Mouse (Mus musculus) forebrain, embryonic 15.5 days (tissue): ENCODE measurements around the gene Olfr782. TPM values are rescaled to one million over a fixed set of nuclear protein-coding genes. Genes with fewer than 3 reads are reported as not detected.
"Not testable (repeated sequence)": the region's sequence is repeated elsewhere in the genome, so short reads cannot be mapped to it uniquely, and the experiment has no call there.

Source experiments
- ATAC-seq: fragments of 200-750 bp; cut with Nextera tagmentation; replicated peaks from 2 replicates; pipeline ENCODE4 v1.8.0; 2017; ENCODE audit warnings: mild to moderate bottlenecking, moderate TSS enrichment, moderate library complexity
- H3K27ac ChIP-seq: fragments of 300-500 bp; sonication (generic); replicated peaks from 2 replicates; pipeline ENCODE4 v1.5.1; 2015; ENCODE audit warnings: mild to moderate bottlenecking, inconsistent platforms
- H3K27me3 ChIP-seq: fragments of 300-500 bp; sonication (generic); 2 replicates; pipeline ENCODE4 v1.6.1; 2015; ENCODE audit warnings: inconsistent platforms
- H3K36me3 ChIP-seq: fragments of 300-500 bp; sonication (generic); 2 replicates; pipeline ENCODE4 v1.6.1; 2015; ENCODE audit warnings: mild to moderate bottlenecking, inconsistent platforms
- H3K4me1 ChIP-seq: fragments of 300-500 bp; sonication (generic); 2 replicates; pipeline ENCODE4 v1.6.1; 2015; ENCODE audit warnings: inconsistent platforms
- H3K4me2 ChIP-seq: fragments of 300-500 bp; sonication (generic); replicated peaks from 2 replicates; pipeline ENCODE4 v1.6.1; 2015; ENCODE audit warnings: mild to moderate bottlenecking, inconsistent platforms
- H3K4me3 ChIP-seq: fragments of 300-500 bp; sonication (generic); 2 replicates; pipeline ENCODE4 v1.5.1; 2015; ENCODE audit warnings: mild to moderate bottlenecking, inconsistent platforms
- H3K9ac ChIP-seq: fragments of 300-500 bp; sonication (generic); replicated peaks from 2 replicates; pipeline ENCODE4 v1.6.1; 2015; ENCODE audit warnings: mild to moderate bottlenecking, inconsistent platforms
- H3K9me3 ChIP-seq: fragments of 300-500 bp; sonication (generic); 2 replicates; pipeline ENCODE4 v1.6.1; 2016; ENCODE audit warnings: inconsistent platforms
- WGBS: fragments of 180-500 bp; shearing (Covaris S2); methylation state at CpG from one replicate; pipeline ENCODE4 v1.1.7; 2015; ENCODE audit warnings: mixed read lengths; 5-methylcytosine and 5-hydroxymethylcytosine counted together
- polyA plus RNA-seq: library from polyadenylated mRNA; unstranded; fragments of >200 nt; fragmentation: Nextera tagmentation; extraction: Ambion mirVana; gene quantifications from 2 replicates; pipeline ENCODE4 v1.2.1, GENCODE M21; 2015

The Olfr782 gene
- not detected in 2 replicates for polyA plus RNA-seq

DNA sequence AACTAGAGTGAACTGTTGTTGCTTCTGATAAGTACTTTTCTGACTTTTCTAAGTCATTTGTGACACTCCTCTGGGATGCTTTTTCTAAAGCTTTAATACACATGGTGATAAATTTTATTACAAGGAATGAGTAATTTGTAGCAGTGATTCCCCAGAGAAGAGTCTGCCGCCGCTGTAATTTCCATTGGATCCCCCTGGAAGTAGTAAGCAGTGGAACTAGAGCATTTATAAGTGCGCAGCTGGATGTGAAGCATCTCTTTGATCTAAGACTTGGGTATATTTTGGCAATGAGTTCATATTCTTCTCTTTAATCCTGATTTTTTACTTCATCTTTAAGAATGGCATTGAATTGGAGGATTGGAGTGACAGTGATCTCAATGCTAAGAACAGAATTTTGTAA lies at the start of gene Olfr782:
Gene Olfr782 (plus strand): TSS at position 301 of the 400 bp plus-strand sequence.
- Histone ChIP-seq H3K27ac (no peak within 1 kb of the TSS), H3K4me1 (no peaks in the 10 kb centered on the region), H3K27me3 (no peaks in the 10 kb centered on the region), H3K36me3 (no peaks in the 10 kb centered on the region), H3K9me3 (no peaks in the 10 kb centered on the region), H3K9ac (no peak within 1 kb of the TSS), H3K4me2 (no peak within 1 kb of the TSS), H3K4me3 (no peak within 1 kb of the TSS)
- 94% methylated on average over 3 of the region's 3 CpGs for WGBS
- ATAC-seq = no peak

DNA sequence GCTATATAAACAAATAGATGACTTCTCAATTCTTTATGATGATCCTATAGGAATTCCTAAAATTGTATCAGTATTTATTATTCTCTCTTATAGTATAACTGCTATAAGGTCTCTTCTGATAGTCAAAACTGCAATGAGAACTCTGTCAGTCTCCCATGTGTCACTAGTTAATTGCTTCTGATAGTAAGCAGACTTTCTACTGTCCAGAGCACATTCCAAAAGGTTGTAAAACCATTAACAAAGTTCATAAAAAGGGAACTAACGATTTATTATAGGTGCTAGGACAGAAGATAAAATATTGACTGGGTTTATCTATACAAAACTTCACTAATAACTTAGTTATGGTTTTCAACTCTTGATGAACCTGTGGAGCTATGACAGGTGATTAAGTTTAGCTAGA lies 35.7 kb upstream of the Olfr782 start:
- not testable (repeated sequence) for H3K36me3 ChIP-seq, H3K27ac ChIP-seq, H3K4me1 ChIP-seq, H3K4me2 ChIP-seq, H3K9ac ChIP-seq, ATAC-seq, H3K4me3 ChIP-seq, H3K27me3 ChIP-seq, H3K9me3 ChIP-seq
- WGBS = 64% methylated on average over 1 of the region's 1 CpGs

DNA sequence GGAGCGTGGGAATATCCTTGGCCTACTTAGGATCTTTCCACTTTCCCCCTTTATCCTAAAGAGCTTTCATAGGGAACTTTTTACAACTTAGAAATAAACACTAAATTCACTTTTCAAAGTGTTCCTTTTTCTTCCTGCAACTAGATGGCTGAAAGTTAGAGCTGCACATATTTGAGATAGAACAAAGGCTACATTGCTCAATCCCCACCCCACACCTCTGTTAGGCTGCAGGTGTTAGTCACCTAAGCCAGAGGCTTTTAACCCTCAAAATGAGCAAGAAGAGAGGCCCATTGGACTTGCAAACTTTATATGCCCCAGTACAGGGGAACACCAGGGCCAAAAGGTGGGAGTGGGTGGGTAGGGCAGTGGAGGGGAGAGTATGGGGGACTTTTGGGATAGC lies 35.1 kb upstream of the Olfr782 start:
- not testable (repeated sequence) for H3K4me1 ChIP-seq, H3K9me3 ChIP-seq, H3K36me3 ChIP-seq, H3K4me2 ChIP-seq, ATAC-seq, H3K27ac ChIP-seq, H3K9ac ChIP-seq, H3K4me3 ChIP-seq, H3K27me3 ChIP-seq
- no CpG with 5 or more reads among the region's 1 CpGs for WGBS

DNA sequence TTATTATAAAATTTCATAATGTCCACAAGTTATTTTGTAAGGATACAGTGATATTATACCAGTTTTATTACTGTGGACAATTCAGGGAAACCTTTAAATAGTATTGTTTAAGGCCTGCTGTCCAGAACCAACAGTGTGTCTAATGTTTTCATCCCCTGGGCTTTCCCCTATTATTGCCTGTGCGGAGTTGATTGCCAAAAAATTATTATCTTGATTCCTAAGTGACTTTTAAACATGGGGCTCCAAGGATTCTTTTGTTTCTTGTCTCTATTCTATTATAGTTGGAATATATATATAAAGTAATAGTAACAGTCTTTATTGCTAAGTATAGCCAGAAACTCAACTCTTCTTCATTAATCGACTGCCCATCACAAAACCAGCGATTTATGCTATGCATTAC lies 30.8 kb upstream of the Olfr782 start, which contains the start of gene Olfr780:
Gene Olfr780 (plus strand): TSS at position 301 of the 400 bp plus-strand sequence.
- no peak within 1 kb of the TSS for H3K4me2 ChIP-seq
- WGBS = 88% methylated on average over 3 of the region's 3 CpGs
- H3K9me3 ChIP-seq = no peaks in the 10 kb centered on the region
- H3K36me3 ChIP-seq = no peaks in the 10 kb centered on the region
- H3K27ac ChIP-seq = no peak within 1 kb of the TSS
- no peak within 1 kb of the TSS for H3K4me3 ChIP-seq
- no peaks in the 10 kb centered on the region for H3K27me3 ChIP-seq
- ATAC-seq = no peak
- no peak within 1 kb of the TSS for H3K9ac ChIP-seq
- H3K4me1 ChIP-seq = no peaks in the 10 kb centered on the region

DNA sequence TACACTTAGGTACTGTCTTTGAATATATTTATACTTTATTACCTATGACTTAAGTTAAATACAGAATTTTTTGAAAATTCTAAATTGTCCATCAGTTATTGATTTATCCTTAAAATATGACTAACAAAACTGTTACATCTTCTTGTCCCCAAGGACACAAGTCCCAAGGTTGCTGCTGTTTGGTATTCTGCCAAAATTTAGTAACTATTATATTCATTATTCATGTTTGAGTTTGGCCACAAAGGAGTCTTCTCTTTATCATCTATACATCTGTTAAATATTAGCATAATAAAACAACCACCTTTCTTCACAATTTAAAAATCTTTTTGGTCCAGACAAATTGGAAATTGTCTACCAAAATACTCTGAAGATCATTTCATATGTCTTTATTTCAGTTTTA lies 20.1 kb upstream of the Olfr782 start, which contains the start of gene Olfr781:
Gene Olfr781 (plus strand): TSS at position 301 of the 400 bp plus-strand sequence.
- H3K4me2 ChIP-seq = no peak within 1 kb of the TSS
- H3K27ac ChIP-seq = no peak within 1 kb of the TSS
- no peaks in the 10 kb centered on the region for H3K36me3 ChIP-seq
- ATAC-seq = no peak
- no peak within 1 kb of the TSS for H3K4me3 ChIP-seq
- no peak within 1 kb of the TSS for H3K9ac ChIP-seq
- H3K9me3 ChIP-seq = no peaks in the 10 kb centered on the region
- H3K27me3 ChIP-seq = no peaks in the 10 kb centered on the region
- no peaks in the 10 kb centered on the region for H3K4me1 ChIP-seq

DNA sequence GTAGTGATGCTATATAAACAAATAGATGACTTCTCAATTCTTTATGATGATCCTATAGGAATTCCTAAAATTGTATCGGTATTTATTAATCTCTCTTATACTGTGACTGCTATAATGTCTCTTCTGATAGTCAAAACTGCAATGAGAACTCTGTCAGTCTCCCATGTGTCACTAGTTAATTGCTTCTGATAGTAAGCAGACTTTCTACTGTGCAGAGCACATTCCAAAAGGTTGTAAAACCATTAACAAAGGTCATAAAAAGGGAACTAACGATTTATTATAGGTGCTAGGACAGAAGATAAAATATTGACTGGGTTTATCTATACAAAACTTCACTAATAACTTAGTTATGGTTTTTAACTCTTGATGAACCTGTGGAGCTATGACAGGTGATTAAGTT lies 3.8 kb downstream of the Olfr782 start:
- H3K9me3 ChIP-seq, H3K36me3 ChIP-seq, H3K27ac ChIP-seq, H3K4me3 ChIP-seq, H3K4me2 ChIP-seq, H3K9ac ChIP-seq, ATAC-seq, H3K27me3 ChIP-seq, H3K4me1 ChIP-seq: not testable (repeated sequence)
- WGBS = 74% methylated on average over 2 of the region's 2 CpGs

DNA sequence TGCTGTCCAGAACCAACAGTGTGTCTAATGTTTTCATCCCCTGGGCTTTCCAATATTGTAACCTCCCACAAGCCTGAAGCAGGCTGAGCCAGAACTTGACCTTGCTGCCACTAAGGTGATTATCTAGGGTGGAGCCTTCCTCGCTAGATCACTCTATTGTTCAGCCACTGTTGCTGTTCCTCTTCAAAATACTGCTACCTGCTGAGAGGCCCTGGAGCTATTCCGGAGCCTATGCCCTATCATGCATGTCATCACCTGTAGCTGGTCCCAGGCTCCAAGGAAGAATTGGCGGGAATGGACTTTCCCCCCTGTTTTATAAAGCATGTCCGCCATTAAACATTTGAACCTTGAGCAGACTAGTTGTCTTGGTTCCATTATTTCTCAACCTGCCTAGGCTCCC lies 7.8 kb downstream of the Olfr782 start:
- not testable (repeated sequence) for ATAC-seq, H3K9ac ChIP-seq
- 87% methylated on average over 4 of the region's 4 CpGs for WGBS

DNA sequence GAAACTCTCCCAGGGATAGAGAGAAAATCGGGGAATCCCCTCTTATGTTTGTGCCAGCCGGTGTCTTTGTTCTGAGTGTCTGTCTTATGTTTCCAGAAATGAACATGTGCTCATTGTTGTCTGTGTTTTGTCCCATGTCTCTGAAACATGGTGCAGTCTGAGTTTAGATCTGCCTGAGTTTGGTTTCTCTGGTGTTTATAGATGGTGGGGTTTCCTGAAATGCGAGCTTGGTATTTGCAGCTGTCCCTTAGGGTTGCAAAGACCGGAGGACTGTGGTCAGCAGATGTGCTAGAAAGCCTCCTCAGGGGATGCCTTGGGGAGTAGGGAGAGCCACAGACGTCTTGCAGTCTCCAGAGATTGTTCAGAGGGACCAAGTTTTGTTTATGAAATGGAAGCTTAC lies 8.7 kb downstream of the Olfr782 start:
- Histone ChIP-seq H3K36me3 (no peaks in the 10 kb centered on the region), H3K9me3 (no peaks in the 10 kb centered on the region), H3K4me3 (no peak overlapping the region), H3K27ac (no peak overlapping the region), H3K27me3 (no peaks in the 10 kb centered on the region), H3K4me2 (no peak overlapping the region), H3K9ac (no peak overlapping the region), H3K4me1 (no peaks in the 10 kb centered on the region)
- ATAC-seq = no peak
- WGBS = 85% methylated on average over 5 of the region's 5 CpGs

More for the DNA sequence above, 7.8 kb downstream of the Olfr782 start:
- H3K27ac ChIP-seq, H3K4me2 ChIP-seq, H3K36me3 ChIP-seq, H3K4me3 ChIP-seq, H3K9me3 ChIP-seq, H3K4me1 ChIP-seq, H3K27me3 ChIP-seq: not testable (repeated sequence)

DNA sequence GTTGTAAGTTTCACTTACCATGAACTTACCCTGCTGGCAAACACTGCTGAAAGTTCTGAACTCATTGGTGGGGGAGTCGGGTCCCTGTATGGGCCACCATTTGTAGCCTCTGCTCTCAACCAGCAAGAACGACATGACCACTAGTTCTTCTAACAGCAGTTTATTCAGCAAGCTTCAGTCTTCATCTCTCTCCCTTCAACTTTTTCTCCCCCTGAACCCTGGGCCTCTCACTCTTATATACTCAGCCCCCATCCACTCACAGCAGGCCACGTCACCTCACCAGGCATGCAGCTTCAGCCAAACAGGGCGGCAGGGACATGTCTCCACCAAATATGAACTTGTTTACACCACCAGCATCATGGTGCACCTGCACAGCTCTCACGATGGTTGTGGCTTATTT lies 25.4 kb downstream of the Olfr782 start:
- not testable (repeated sequence) for ATAC-seq, H3K4me1 ChIP-seq, H3K27ac ChIP-seq, H3K4me3 ChIP-seq, H3K36me3 ChIP-seq, H3K4me2 ChIP-seq, H3K9me3 ChIP-seq, H3K9ac ChIP-seq, H3K27me3 ChIP-seq
- WGBS = 88% methylated on average over 5 of the region's 5 CpGs

DNA sequence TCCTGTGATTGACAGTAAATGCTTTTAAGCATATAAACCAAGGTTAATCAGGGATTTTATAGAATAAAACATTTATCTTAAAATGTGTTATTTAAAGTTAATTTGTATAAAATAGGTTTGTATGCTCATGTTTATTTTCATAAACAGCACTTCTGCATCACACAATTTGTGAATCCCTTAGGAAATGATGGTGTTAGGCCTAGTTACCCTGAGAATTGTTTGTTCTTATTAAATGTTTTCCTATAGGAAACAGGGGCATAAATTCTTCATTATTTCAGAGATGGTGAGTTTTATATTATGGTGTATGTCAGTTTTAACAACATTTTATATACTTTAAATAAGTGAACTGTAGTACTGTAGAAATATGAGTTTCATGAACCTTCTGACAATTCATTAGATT lies 35.1 kb downstream of the Olfr782 start, which contains the start of gene Olfr784:
Gene Olfr784 (plus strand): TSS at position 301 of the 400 bp plus-strand sequence.
- Histone ChIP-seq H3K27ac (no peak within 1 kb of the TSS), H3K4me2 (no peak within 1 kb of the TSS), H3K27me3 (no peaks in the 10 kb centered on the region), H3K36me3 (no peaks in the 10 kb centered on the region), H3K9ac (no peak within 1 kb of the TSS), H3K9me3 (no peaks in the 10 kb centered on the region), H3K4me3 (no peak within 1 kb of the TSS), H3K4me1 (no peaks in the 10 kb centered on the region)
- ATAC-seq = no peak

DNA sequence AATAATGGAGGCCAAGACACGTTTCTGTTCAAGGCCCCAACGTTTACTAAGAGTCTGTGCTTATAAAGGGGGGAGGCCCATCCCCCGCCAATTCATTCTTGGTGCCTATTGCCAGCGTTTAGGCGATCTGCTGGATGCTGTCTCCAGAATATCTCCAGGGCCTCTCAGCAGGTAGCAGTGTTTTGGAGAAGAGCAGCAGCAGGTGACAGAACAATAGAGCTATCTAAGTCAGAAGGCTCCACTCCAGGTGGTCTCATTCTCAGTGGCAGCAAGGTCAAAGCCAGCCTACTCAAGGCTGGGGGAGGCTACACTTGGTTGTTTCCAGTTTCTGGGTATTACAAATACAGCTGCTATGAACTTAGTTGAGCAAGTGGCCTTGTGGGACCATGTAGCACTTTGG lies 52.2 kb downstream of the Olfr782 start:
- ATAC-seq = no peak
- Histone ChIP-seq H3K4me1 (no peaks in the 10 kb centered on the region), H3K9ac (no peak overlapping the region), H3K4me3 (no peak overlapping the region), H3K27me3 (no peaks in the 10 kb centered on the region), H3K36me3 (no peaks in the 10 kb centered on the region), H3K4me2 (no peak overlapping the region), H3K27ac (no peak overlapping the region), H3K9me3 (no peaks in the 10 kb centered on the region)
- WGBS = 54% methylated on average over 5 of the region's 5 CpGs
